Comparison of ENCODE assay signal across 22 mouse cellular contexts in the genomic region with DNA sequence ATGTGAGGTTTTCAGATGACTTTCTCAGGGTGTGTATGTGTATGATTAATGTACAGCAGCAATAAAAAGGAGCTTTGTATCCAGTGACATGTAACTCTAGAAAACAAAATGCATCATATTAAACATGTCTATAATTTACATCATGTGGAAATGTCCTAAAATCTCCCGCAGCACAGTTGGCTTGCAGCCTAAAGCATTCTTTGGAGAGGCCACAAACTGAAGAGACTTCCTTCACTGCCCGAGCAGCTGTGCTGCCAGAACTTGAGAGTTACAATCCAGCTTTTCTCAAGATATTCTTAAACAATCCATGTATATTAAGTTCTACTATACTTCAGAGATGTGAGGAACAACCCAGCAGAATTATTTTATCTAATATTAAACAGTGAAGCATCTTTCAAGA.
DNase-seq lines count a peak whose midpoint lies in the region; ATAC-seq and TF ChIP-seq lines count a peak whose summit lies in the region.
"Had no signal": no experiment of that assay in that cellular context is flagged by ENCODE, and none has a peak within 500 bp of the region (broad histone marks: within the 10 kb centered on the region; RNA-seq: fewer than 3 reads in every experiment).

No protein-coding gene starts in this region.

- ATAC-seq in embryonic facial prominence, embryonic 14.5 days (ENCODE audit: low read depth): no peak
- ATAC-seq in kidney, postnatal 0 days (replicated peaks; ENCODE audit: low FRiP score, low read depth): no peak
- ATAC-seq: activated CD4-positive, CD25-positive, alpha-beta regulatory T cell, adult 4 months; CD4-positive, CD25-positive, alpha-beta regulatory T cell, adult 4 months; Patski had no signal

- no peaks in the 10 kb centered on the region for H3K9me3 ChIP-seq in embryonic facial prominence, embryonic 14.5 days (ENCODE audit: control insufficient read depth, low read length)
- no peaks in the 10 kb centered on the region for H3K9me3 ChIP-seq in embryonic facial prominence, embryonic 10.5 days
- H3K9me3 ChIP-seq in kidney, postnatal 0 days (replicated peaks; ENCODE audit: low read length): no peaks in the 10 kb centered on the region
- H3K9me3 ChIP-seq: G1E had no signal

- TF ChIP-seq POLR2A in kidney, adult 2 months (IDR thresholded peaks at IDR 0.05; ENCODE audit: low read depth, low read length): no peak

- WGBS in embryonic facial prominence, embryonic 14.5 days: 54% methylated on average over 2 of the region's 2 CpGs
- WGBS in embryonic facial prominence, embryonic 10.5 days: 87% methylated on average over 2 of the region's 2 CpGs
- WGBS in kidney, postnatal 0 days: 41% methylated on average over 2 of the region's 2 CpGs
- 46% methylated on average over 2 of the region's 2 CpGs for WGBS in kidney, adult 2 months

- no peak overlapping the region for H3K4me2 ChIP-seq in embryonic facial prominence, embryonic 14.5 days (ENCODE audit: low read depth, low read length)
- H3K4me2 ChIP-seq in kidney, postnatal 0 days (ENCODE audit: low read length): no peak overlapping the region

- no peaks in the 10 kb centered on the region for H3K36me3 ChIP-seq in embryonic facial prominence, embryonic 14.5 days (ENCODE audit: control insufficient read depth, insufficient read depth, low read length)
- no peaks in the 10 kb centered on the region for H3K36me3 ChIP-seq in embryonic facial prominence, embryonic 10.5 days (replicated peaks)
- H3K36me3 ChIP-seq in kidney, postnatal 0 days (ENCODE audit: insufficient read depth, low read length): no peaks in the 10 kb centered on the region
- no peaks in the 10 kb centered on the region for H3K36me3 ChIP-seq in kidney, adult 2 months (ENCODE audit: control insufficient read depth, insufficient read depth, low read length)
- H3K36me3 ChIP-seq: G1E had no signal

- H3K4me1 ChIP-seq in embryonic facial prominence, embryonic 14.5 days (ENCODE audit: control insufficient read depth, insufficient read depth, low read length): no peaks in the 10 kb centered on the region
- H3K4me1 ChIP-seq in embryonic facial prominence, embryonic 10.5 days: no peaks in the 10 kb centered on the region
- H3K4me1 ChIP-seq in kidney, postnatal 0 days (replicated peaks; ENCODE audit: insufficient read depth, low read length): no peaks in the 10 kb centered on the region
- H3K4me1 ChIP-seq in kidney, adult 2 months (ENCODE audit: control insufficient read depth, insufficient read depth, low read length): no peaks in the 10 kb centered on the region

- no peaks in the 10 kb centered on the region for H3K27me3 ChIP-seq in embryonic facial prominence, embryonic 14.5 days (replicated peaks; ENCODE audit: control insufficient read depth, insufficient read depth, low read length)
- H3K27me3 ChIP-seq in embryonic facial prominence, embryonic 10.5 days (replicated peaks; ENCODE audit: low read depth, poor library complexity, severe bottlenecking): no peaks in the 10 kb centered on the region
- no peaks in the 10 kb centered on the region for H3K27me3 ChIP-seq in kidney, postnatal 0 days (ENCODE audit: insufficient read depth, low read length)
- H3K27me3 ChIP-seq in kidney, adult 2 months (replicated peaks; ENCODE audit: control insufficient read depth, insufficient read depth, low read length): no peaks in the 10 kb centered on the region
- H3K27me3 ChIP-seq: CH12.LX, Patski had no signal

- H3K9ac ChIP-seq in embryonic facial prominence, embryonic 14.5 days (ENCODE audit: low read depth, low read length): no peak overlapping the region
- H3K9ac ChIP-seq in kidney, postnatal 0 days (ENCODE audit: low read depth, low read length): no peak overlapping the region

- no peak overlapping the region for H3K27ac ChIP-seq in embryonic facial prominence, embryonic 14.5 days (replicated peaks; ENCODE audit: low read depth, low read length)
- no peak overlapping the region for H3K27ac ChIP-seq in embryonic facial prominence, embryonic 10.5 days (replicated peaks)
- no peak overlapping the region for H3K27ac ChIP-seq in kidney, postnatal 0 days
- no peak overlapping the region for H3K27ac ChIP-seq in kidney, adult 2 months (ENCODE audit: insufficient read depth, low read depth, low read length)

- DNase-seq in embryonic facial prominence, embryonic 14.5 days (ENCODE audit: low spot score): peak; percentile 54
- DNase-seq in embryonic facial prominence, embryonic 10.5 days (ENCODE audit: low spot score): no peak
- DNase-seq in kidney, postnatal 0 days (ENCODE audit: low spot score): peak; percentile 53
- no peak for DNase-seq in kidney, adult 8-10 months
- peak; percentile 2 for DNase-seq in kidney, postnatal 14 days
- DNase-seq in kidney, adult 2 months: no peak
- peak; percentile 3 to 9 for DNase-seq in kidney, postnatal 4 days
- DNase-seq in kidney, postnatal 25 days: no peak
- DNase-seq: adrenal gland, adult 2 months; adrenal gland, adult 8-10 months; adrenal gland, postnatal 10 days; adrenal gland, postnatal 14 days; adrenal gland, postnatal 25 days; adrenal gland, postnatal 36 days; B cell, adult 2 months; cerebellum, adult 11 months; cerebellum, adult 11-12 months had no signal

- H3K4me3 ChIP-seq in embryonic facial prominence, embryonic 14.5 days (ENCODE audit: low read depth, low read length): no peak overlapping the region
- no peak overlapping the region for H3K4me3 ChIP-seq in embryonic facial prominence, embryonic 10.5 days
- no peak overlapping the region for H3K4me3 ChIP-seq in kidney, postnatal 0 days (replicated peaks; ENCODE audit: low read depth, low read length)
- H3K4me3 ChIP-seq in kidney, adult 2 months (ENCODE audit: insufficient read depth, low read depth, low read length): no peak overlapping the region

- TF ChIP-seq CTCF in kidney, postnatal 0 days (IDR thresholded peaks at IDR 0.05; ENCODE audit: low read depth): no peak
- no peak for TF ChIP-seq CTCF in kidney, adult 2 months (conservative IDR thresholded peaks at IDR 0.05; ENCODE audit: insufficient read depth, insufficient read length, low read depth, low read length)

Comparison
In these comparisons a context has a peak if more than half of its experiments do, and no peak if none do; other contexts are left out.
1. DNase-seq: peak in embryonic facial prominence, embryonic 14.5 days (single experiment), kidney, postnatal 0 days (single experiment), kidney, postnatal 14 days (single experiment) and kidney, postnatal 4 days (2 of 2); none in embryonic facial prominence, embryonic 10.5 days (single experiment), kidney, adult 8-10 months (0 of 2), kidney, adult 2 months (single experiment) and kidney, postnatal 25 days (0 of 2).